Mouse (Mus musculus) heart, embryonic 13.5 days (tissue): ENCODE results near the gene Vgll4. TPM values are rescaled to one million over a fixed set of nuclear protein-coding genes. Genes with fewer than 3 reads are reported as not detected.
A peak's percentile ranks its signal among the peaks of the same experiment; 100 is the strongest.

Source experiments
- ATAC-seq: fragments of 200-750 bp; cut with Nextera tagmentation; 2 replicates; pipeline ENCODE4 v1.8.0; 2017; ENCODE audit warnings: moderate TSS enrichment; ENCODE audit not compliant: insufficient number of reproducible peaks, low FRiP score, low TSS enrichment; ENCODE audit errors: extremely low read depth
- H3K27ac ChIP-seq: fragments of 300-500 bp; sonication (generic); replicated peaks from 2 replicates; pipeline ENCODE4 v1.5.1; 2015; ENCODE audit warnings: moderate library complexity, mild to moderate bottlenecking, inconsistent platforms
- H3K27me3 ChIP-seq: fragments of 300-500 bp; sonication (generic); replicated peaks from 2 replicates; pipeline ENCODE4 v1.6.1; 2015; ENCODE audit warnings: mild to moderate bottlenecking, inconsistent platforms
- H3K36me3 ChIP-seq: fragments of 300-500 bp; sonication (generic); 2 replicates; pipeline ENCODE4 v1.6.1; 2015; ENCODE audit warnings: mild to moderate bottlenecking, inconsistent platforms
- H3K4me1 ChIP-seq: fragments of 300-500 bp; sonication (generic); 2 replicates; pipeline ENCODE4 v1.6.1; 2015; ENCODE audit warnings: inconsistent platforms
- H3K4me2 ChIP-seq: fragments of 300-500 bp; sonication (generic); 2 replicates; pipeline ENCODE4 v1.6.1; 2015; ENCODE audit warnings: inconsistent platforms, mild to moderate bottlenecking, moderate library complexity
- H3K4me3 ChIP-seq: fragments of 300-500 bp; sonication (generic); 2 replicates; pipeline ENCODE4 v1.5.1; 2015; ENCODE audit warnings: moderate library complexity, mild to moderate bottlenecking, inconsistent platforms
- H3K9ac ChIP-seq: fragments of 300-500 bp; sonication (generic); 2 replicates; pipeline ENCODE4 v1.6.1; 2015; ENCODE audit warnings: inconsistent platforms, mild to moderate bottlenecking, moderate library complexity
- H3K9me3 ChIP-seq: fragments of 300-500 bp; sonication (generic); 2 replicates; pipeline ENCODE4 v1.6.1; 2016; ENCODE audit warnings: inconsistent platforms
- WGBS: fragments of 180-500 bp; shearing (Covaris S2); methylation state at CpG from one replicate; pipeline ENCODE4 v1.1.7; 2015; ENCODE audit warnings: mixed read lengths; 5-methylcytosine and 5-hydroxymethylcytosine counted together
- polyA plus RNA-seq: library from polyadenylated mRNA; unstranded; fragments of >200 nt; fragmentation: Nextera tagmentation; extraction: Ambion mirVana; gene quantifications from 2 replicates; pipeline ENCODE4 v1.2.1, GENCODE M21; 2015

Gene Vgll4
- polyA plus RNA-seq, 1 experiment from 2014 or later = 62.5 TPM

GRCm38 (mm10) chr6:114936297-114936940 lies 33.4 kb downstream of the Vgll4 start:
- Histone ChIP-seq H3K9me3 (no peaks in the 10 kb centered on the region), H3K36me3 (no peaks in the 10 kb centered on the region), H3K4me3 (no peak overlapping the region), H3K4me1 (peaks cover 10% of the 10 kb centered on the region; the same call in 1 of the 2 replicates), H3K9ac (no peak overlapping the region), H3K4me2 (no peak overlapping the region), H3K27me3 (no peaks in the 10 kb centered on the region), H3K27ac (no peak overlapping the region)
- WGBS = 71% methylated on average over 19 of the region's 19 CpGs
- no peak for ATAC-seq

GRCm38 (mm10) chr6:114935362-114935761 lies 34.4 kb downstream of the Vgll4 start:
- H3K4me3 ChIP-seq = no peak overlapping the region
- H3K9me3 ChIP-seq = no peaks in the 10 kb centered on the region
- H3K36me3 ChIP-seq = no peaks in the 10 kb centered on the region
- no peak overlapping the region for H3K9ac ChIP-seq
- ATAC-seq = no peak
- peaks cover 18% of the 10 kb centered on the region for H3K4me1 ChIP-seq
- 75% methylated on average over 3 of the region's 3 CpGs for whole genome bisulfite sequencing
- no peak overlapping the region for H3K4me2 ChIP-seq
- H3K27me3 ChIP-seq = no peaks in the 10 kb centered on the region
- H3K27ac ChIP-seq = no peak overlapping the region

GRCm38 (mm10) chr6:114934045-114934444 lies 35.7 kb downstream of the Vgll4 start:
- no peaks in the 10 kb centered on the region for H3K36me3 ChIP-seq
- ATAC-seq = no peak
- H3K27me3 ChIP-seq = no peaks in the 10 kb centered on the region
- no peak overlapping the region for H3K4me3 ChIP-seq
- H3K4me2 ChIP-seq = no peak overlapping the region
- H3K9me3 ChIP-seq = no peaks in the 10 kb centered on the region
- H3K27ac ChIP-seq = no peak overlapping the region
- WGBS = 73% methylated on average over 11 of the region's 11 CpGs
- peaks cover 25% of the 10 kb centered on the region for H3K4me1 ChIP-seq
- H3K9ac ChIP-seq = no peak overlapping the region

GRCm38 (mm10) chr6:114932991-114933392 lies 36.8 kb downstream of the Vgll4 start:
- peaks cover 30% of the 10 kb centered on the region for H3K4me1 ChIP-seq
- no peak overlapping the region for H3K9ac ChIP-seq
- no peaks in the 10 kb centered on the region for H3K36me3 ChIP-seq
- no peak for ATAC-seq
- no peaks in the 10 kb centered on the region for H3K9me3 ChIP-seq
- no peak overlapping the region for H3K4me2 ChIP-seq
- no peak overlapping the region for H3K27ac ChIP-seq
- H3K27me3 ChIP-seq = no peaks in the 10 kb centered on the region
- WGBS = 80% methylated on average over 3 of the region's 3 CpGs
- no peak overlapping the region for H3K4me3 ChIP-seq

- Histone ChIP-seq H3K4me2 (no peak overlapping the region), H3K27ac (no peak overlapping the region)
- ATAC-seq = no peak
Observed at GRCm38 (mm10) chr6:114932116-114932500, 37.7 kb downstream of the Vgll4 start.

GRCm38 (mm10) chr6:114931212-114932115 lies 38.3 kb downstream of the Vgll4 start:
- WGBS = 59% methylated on average over 28 of the region's 28 CpGs
- Histone ChIP-seq H3K27ac (no peak overlapping the region), H3K4me2 (peak overlapping the region; percentile 46), H3K4me3 (no peak overlapping the region), H3K9ac (peak overlapping the region; percentile 38), H3K4me1 (peaks cover 30% of the 10 kb centered on the region), H3K36me3 (no peaks in the 10 kb centered on the region), H3K27me3 (no peaks in the 10 kb centered on the region), H3K9me3 (0 out of 2 replicates have a peak, but pooled peaks cover 4% of the 10 kb centered on the region)
- no peak for ATAC-seq

More at GRCm38 (mm10) chr6:114932116-114932500, 37.7 kb downstream of the Vgll4 start:
- Histone ChIP-seq H3K9ac (no peak overlapping the region; the same call in 1 of the 2 replicates), H3K36me3 (no peaks in the 10 kb centered on the region), H3K4me3 (no peak overlapping the region), H3K27me3 (no peaks in the 10 kb centered on the region), H3K9me3 (0 out of 2 replicates have a peak, but pooled peaks cover under 1% of the 10 kb centered on the region), H3K4me1 (peaks cover 30% of the 10 kb centered on the region)
- WGBS = 72% methylated on average over 5 of the region's 5 CpGs

- Histone ChIP-seq H3K36me3 (no peaks in the 10 kb centered on the region), H3K4me2 (no peak overlapping the region), H3K9me3 (0 out of 2 replicates have a peak, but pooled peaks cover 4% of the 10 kb centered on the region), H3K9ac (peak overlapping the region; percentile 24; the same call in 1 of the 2 replicates), H3K27me3 (no peaks in the 10 kb centered on the region), H3K4me3 (no peak overlapping the region), H3K27ac (no peak overlapping the region), H3K4me1 (peaks cover 30% of the 10 kb centered on the region)
- no peak for ATAC-seq
- WGBS = 75% methylated on average over 8 of the region's 8 CpGs
Observed at GRCm38 (mm10) chr6:114930646-114931045, 39.1 kb downstream of the Vgll4 start.

GRCm38 (mm10) chr6:114930038-114930591 lies 39.7 kb downstream of the Vgll4 start:
- WGBS = 54% methylated on average over 11 of the region's 11 CpGs
- H3K4me2 ChIP-seq = peak overlapping the region; percentile 18
- H3K4me3 ChIP-seq = no peak overlapping the region
- 0 out of 2 replicates have a peak, but pooled peaks cover 4% of the 10 kb centered on the region for H3K9me3 ChIP-seq
- H3K9ac ChIP-seq = no peak overlapping the region
- peaks cover 30% of the 10 kb centered on the region for H3K4me1 ChIP-seq
- ATAC-seq = no peak
- no peaks in the 10 kb centered on the region for H3K36me3 ChIP-seq
- no peak overlapping the region for H3K27ac ChIP-seq
- no peaks in the 10 kb centered on the region for H3K27me3 ChIP-seq

- H3K9ac ChIP-seq = no peak overlapping the region
- H3K36me3 ChIP-seq = no peaks in the 10 kb centered on the region
- H3K27me3 ChIP-seq = no peaks in the 10 kb centered on the region
- H3K4me1 ChIP-seq = peaks cover 30% of the 10 kb centered on the region
- no peak overlapping the region for H3K4me3 ChIP-seq
- no peak overlapping the region for H3K4me2 ChIP-seq
- 0 out of 2 replicates have a peak, but pooled peaks cover 4% of the 10 kb centered on the region for H3K9me3 ChIP-seq
- peak overlapping the region; percentile 46 for H3K27ac ChIP-seq
- peak; percentile 19; the same call in 1 of the 2 replicates for ATAC-seq
Observed at GRCm38 (mm10) chr6:114929346-114929745, 40.4 kb downstream of the Vgll4 start.

- Histone ChIP-seq H3K4me2 (no peak overlapping the region), H3K4me1 (peaks cover 30% of the 10 kb centered on the region), H3K9me3 (0 out of 2 replicates have a peak, but pooled peaks cover 4% of the 10 kb centered on the region), H3K9ac (no peak overlapping the region), H3K27ac (peak overlapping the region; percentile 46; the same call in 1 of the 2 replicates), H3K4me3 (no peak overlapping the region), H3K36me3 (no peaks in the 10 kb centered on the region), H3K27me3 (no peaks in the 10 kb centered on the region)
- ATAC-seq = no peak
- WGBS = 4% methylated on average over 4 of the region's 4 CpGs
Observed at GRCm38 (mm10) chr6:114928462-114928861, 41.3 kb downstream of the Vgll4 start.

- Histone ChIP-seq H3K36me3 (no peaks in the 10 kb centered on the region), H3K4me3 (no peak overlapping the region), H3K27me3 (no peaks in the 10 kb centered on the region), H3K9ac (no peak overlapping the region), H3K9me3 (0 out of 2 replicates have a peak, but pooled peaks cover 4% of the 10 kb centered on the region), H3K4me2 (no peak overlapping the region), H3K27ac (no peak overlapping the region), H3K4me1 (peaks cover 26% of the 10 kb centered on the region)
- no peak for ATAC-seq
- 83% methylated on average over 5 of the region's 5 CpGs for WGBS
Observed at GRCm38 (mm10) chr6:114927400-114927799, 42.4 kb downstream of the Vgll4 start.
